Mouse (Mus musculus) adrenal gland, postnatal 4 days (tissue): Measurements from ENCODE around the gene Cox19. TPM values are rescaled to one million over a fixed set of nuclear protein-coding genes. Genes with fewer than 3 reads are reported as not detected.

ENCODE experiments used
- DNase-seq, 2 experiments: peaks; one replicate each; pipeline ENCODE4 v3.0.0; 2021 to 2022; ENCODE audit warnings: low spot score in 2 of 2, mixed read lengths in 2 of 2
- total RNA-seq, 2 experiments: library from RNA; stranded (reverse); gene quantifications; 2 replicates each; pipeline ENCODE4 v1.2.3; 2021

Cox19 gene
- total RNA-seq, 2 experiments from 2014 or later: 62.9 to 65.6 TPM

GRCm38 (mm10) chr5:139332590-139333272 lies 18.5 kb downstream of the Cox19 start:
- no peak for DNase-seq

GRCm38 (mm10) chr5:139331742-139332141 lies 19.5 kb downstream of the Cox19 start:
- DNase-seq: peak; percentile 58 to 60

GRCm38 (mm10) chr5:139330766-139331165 lies 20.5 kb downstream of the Cox19 start:
- DNase-seq: no peak

- no peak for DNase-seq
Measured at GRCm38 (mm10) chr5:139327634-139328020, 23.6 kb downstream of the Cox19 start.

GRCm38 (mm10) chr5:139326986-139327633 lies 24.1 kb downstream of the Cox19 start:
- no peak for DNase-seq

- DNase-seq: no peak
Measured at GRCm38 (mm10) chr5:139326111-139326696, 25.0 kb downstream of the Cox19 start.

DNA sequence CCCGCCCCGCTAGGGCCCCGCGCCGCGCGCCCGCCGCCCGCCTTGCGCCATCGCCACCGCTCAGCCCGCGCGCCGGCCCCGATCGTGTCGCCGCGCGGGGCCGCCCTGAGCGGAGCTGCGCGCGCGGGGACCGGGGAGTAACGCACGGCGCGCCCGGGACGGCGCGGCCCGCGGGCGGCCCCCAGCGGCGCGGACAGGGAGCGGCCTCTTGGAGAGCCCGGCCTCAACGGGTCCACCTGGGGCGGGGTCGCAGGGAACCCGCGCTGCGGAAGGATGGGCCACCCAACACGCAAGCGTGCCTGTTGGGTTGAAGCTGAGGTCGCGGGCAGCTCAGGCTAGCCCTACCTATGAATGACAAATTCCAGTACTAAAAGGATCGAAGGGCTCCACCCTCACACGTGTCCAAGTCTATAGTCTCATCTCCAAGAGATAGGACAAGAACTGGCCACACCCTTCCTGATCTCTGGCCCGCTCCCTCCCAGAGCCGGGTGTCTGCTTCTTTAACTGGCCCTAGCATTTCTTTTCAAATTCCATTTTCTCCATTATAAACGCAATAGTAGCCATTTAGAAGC lies 25.7 kb downstream of the Cox19 start, which contains the start of gene Adap1:
Gene Adap1 (minus strand): TSS at position 228 of the 572 bp plus-strand sequence.
- DNase-seq: peak in 1 of 2 experiments; percentile 26

DNA sequence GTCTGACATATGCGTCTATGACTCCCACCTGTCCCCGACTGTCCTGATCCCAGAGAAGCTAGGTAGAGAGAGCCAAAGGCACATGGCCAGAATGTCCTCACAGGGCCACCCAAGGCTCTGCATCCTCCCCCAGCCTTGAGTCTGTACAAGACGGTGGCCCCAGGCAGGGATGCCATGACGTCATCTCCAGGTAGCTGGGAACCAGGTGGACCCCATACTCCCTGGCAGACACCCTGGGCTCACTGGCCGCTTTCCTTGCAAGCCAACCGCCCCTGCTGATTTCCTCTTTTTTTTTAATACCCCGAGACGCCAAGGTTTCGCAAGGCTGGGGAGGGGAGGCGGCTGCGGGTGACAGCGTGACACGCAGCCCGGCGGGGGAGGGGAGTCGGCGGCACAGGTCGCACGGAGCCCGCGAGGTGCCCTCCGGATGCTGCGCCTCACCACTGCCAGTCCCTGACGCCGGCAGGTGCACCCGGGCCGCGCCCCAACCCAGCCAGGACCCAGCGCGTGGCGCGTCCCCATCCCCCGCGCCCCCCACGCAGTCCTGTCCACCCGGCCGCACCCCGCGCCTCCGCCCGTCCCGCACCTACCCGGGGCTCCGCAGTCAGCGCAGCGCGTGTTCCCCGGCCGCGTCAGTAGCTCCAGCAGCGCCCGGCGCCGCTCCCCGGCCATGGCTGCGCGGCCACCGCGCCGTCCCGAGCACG lies 26.4 kb downstream of the Cox19 start:
- no peak for DNase-seq

DNA sequence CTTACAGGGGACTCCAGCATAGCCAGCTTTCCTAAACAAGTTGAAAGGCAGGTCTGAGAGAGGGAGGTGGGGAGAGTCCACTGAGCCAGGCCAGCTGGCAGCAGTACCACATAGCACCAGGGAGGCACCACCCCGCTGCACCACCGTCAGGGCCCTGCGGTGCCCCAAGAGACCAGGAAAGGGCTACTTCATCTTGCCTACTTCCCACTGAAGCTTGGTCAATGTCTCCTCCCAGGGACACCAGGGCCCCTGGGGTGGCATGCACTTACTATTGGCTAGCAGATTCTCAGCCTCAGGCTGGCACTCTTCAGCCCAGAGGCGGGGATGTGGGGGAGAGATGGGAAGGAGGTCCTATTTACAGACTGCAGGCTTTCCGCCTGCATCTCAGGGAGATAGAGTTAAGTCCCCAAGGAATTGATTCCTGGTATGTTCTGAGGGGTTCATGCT lies 27.1 kb downstream of the Cox19 start:
- no peak for DNase-seq

GRCm38 (mm10) chr5:139323260-139323924 lies 27.8 kb downstream of the Cox19 start:
- no peak for DNase-seq

DNA sequence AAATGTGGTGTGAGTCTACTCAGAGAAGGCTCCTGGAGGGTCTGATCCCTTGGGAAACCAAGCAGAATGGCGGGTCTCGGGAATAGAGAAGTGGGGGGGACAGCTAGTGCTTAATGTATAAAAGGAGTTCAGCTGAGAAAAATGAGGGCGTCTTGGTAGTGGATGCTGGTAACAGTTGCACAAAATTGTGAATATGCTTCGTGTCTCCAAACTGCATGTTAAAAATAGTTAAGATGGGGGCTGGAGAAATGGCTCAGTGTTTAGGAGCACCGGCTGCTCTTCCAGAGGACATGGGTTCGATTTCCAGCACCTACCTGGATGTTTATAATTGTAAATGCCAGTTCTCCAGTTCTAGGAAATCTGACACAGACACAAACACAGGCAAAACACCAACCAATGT lies 29.9 kb downstream of the Cox19 start:
- no peak for DNase-seq

DNA sequence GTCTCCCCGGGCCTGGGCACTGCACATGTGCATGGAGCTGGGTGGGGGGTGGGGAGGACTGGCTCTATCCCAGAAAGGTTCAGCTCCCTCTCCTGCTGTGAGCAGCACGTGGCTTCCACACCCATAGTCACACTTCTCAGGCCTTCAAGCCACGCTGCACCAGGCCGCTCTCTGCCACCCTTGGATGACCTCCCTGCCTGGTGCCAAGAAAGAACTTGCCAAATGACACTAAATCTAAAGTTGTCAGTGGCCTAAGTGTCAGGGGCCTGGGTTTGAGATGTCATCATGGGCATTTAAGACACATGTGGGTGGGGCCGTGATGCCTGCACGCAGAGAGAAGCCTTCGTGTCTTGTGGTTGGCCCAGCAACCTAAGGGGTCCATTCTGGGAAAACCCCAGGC lies 30.8 kb downstream of the Cox19 start:
- no peak for DNase-seq

DNA sequence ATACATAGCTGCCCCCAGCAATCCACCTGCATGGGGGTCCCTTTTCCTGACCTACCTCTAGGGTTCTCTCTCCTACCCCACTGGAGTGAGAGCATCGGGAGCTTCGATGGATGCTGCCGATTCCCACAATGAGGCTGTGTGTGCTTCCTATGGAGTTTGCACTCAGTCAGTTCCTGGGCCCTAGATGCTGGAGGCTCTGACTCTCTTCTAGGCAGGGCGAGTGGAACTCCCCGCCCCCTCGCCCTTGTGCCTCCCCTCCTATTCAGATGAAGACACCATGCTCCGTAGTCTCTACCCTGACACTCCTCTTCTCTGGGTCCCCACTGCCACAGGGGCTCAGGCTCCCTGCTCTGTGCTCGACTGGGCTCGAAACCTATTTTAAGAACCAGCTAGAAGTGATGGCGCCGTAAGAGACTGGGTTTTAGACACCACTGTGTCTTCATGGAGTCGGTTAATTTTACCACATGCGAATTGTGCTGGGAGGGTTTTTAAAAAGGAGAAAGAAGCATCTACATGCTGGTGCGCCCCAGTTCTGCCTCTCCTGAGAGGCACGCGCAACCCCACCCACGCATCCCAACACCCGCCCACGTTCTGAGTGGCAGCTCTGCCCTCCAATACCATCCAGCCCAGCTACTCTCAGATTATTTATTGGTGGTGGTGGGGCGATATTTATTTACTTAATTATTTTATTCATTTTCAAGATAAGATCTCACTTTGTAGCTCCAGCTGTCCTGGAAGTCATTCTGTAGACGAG lies 33.3 kb downstream of the Cox19 start:
- no peak for DNase-seq

GRCm38 (mm10) chr5:139316982-139317675 lies 34.1 kb downstream of the Cox19 start:
- no peak for DNase-seq

- no peak for DNase-seq
Measured at GRCm38 (mm10) chr5:139314941-139315642, 36.1 kb downstream of the Cox19 start.

- no peak for DNase-seq
Measured at GRCm38 (mm10) chr5:139313536-139313935, 37.7 kb downstream of the Cox19 start.

DNA sequence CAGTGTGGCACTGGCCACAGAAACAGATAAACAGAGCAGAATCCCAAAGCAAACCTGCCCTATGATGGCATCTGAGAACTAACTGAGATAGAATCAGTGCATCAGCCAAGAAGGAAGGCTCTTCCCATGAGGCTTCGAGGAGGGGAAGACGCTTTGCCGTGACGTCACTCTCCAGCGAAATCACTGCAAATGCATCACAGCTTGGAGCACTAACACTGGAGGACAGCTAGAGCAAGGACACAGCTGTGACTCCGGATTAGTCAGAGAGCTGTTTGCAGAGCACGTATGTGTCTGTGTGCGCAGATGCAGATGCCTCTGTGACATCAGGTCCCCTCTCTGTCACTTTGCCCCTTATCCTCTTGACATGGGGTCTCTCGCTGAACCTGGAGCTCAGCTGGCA lies 39.4 kb downstream of the Cox19 start:
- no peak for DNase-seq

DNA sequence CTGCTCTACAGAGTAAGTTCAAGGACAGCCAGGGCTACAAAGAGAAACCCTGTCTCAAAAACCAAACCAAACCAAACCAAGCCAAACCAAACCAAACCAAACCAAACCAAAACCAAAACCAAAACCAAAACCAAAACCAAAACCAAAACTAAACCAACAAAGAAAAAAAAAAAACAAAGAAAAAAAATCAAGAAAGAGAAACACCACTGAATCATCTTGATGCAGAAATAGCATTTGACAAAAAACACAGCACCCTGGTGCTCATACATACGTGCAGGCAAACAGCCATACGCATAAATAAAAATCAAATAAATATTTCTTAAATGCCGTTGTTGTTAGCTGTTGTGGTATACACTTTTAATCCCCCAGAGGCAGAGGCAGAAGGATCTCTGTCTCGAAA lies 40.7 kb downstream of the Cox19 start:
- DNase-seq: no peak

GRCm38 (mm10) chr5:139309946-139310345 lies 41.3 kb downstream of the Cox19 start:
- no peak for DNase-seq
